ENCODE assay signal across 9 mouse cellular contexts in genomic region chr4:155769496-155769879, GRCm38 (mm10). TPM values are rescaled to one million over a fixed set of nuclear protein-coding genes. Genes with fewer than 3 reads are reported as not detected.
DNase-seq lines count a peak whose midpoint lies in the region; ATAC-seq and TF ChIP-seq lines count a peak whose summit lies in the region.
"Had no signal": no experiment of that assay in that cellular context is flagged by ENCODE, and none has a peak within 500 bp of the region (broad histone marks: within the 10 kb centered on the region; RNA-seq: fewer than 3 reads in every experiment).

No protein-coding gene starts in this region.

- peak overlapping the region; percentile 71; the same call in 1 of the 2 replicates for H3K9ac ChIP-seq in heart, postnatal 0 days (replicated peaks; ENCODE audit: low read depth, low read length)
- peak overlapping the region; percentile 77 for H3K9ac ChIP-seq in hindbrain, embryonic 15.5 days
- peak overlapping the region; percentile 76 for H3K9ac ChIP-seq in midbrain, embryonic 16.5 days (ENCODE audit: low read depth, low read length)

- DNase-seq in heart, postnatal 0 days (ENCODE audit: low spot score): no peak
- DNase-seq in heart, adult 9 months (ENCODE audit: low spot score in 2 of 2): no peak
- DNase-seq in embryonic facial prominence, embryonic 10.5 days (ENCODE audit: low spot score): no peak
- no peak for DNase-seq in spleen, postnatal 4 days (ENCODE audit: low spot score in 2 of 2)
- no peak for DNase-seq in left cerebral cortex, postnatal 36 days (ENCODE audit: low spot score in 2 of 2)
- DNase-seq in right cerebral cortex, postnatal 4 days: no peak

- 65% methylated on average over 5 of the region's 5 CpGs for WGBS in heart, postnatal 0 days
- WGBS in embryonic facial prominence, embryonic 10.5 days: 62% methylated on average over 5 of the region's 5 CpGs
- WGBS in hindbrain, embryonic 15.5 days: 64% methylated on average over 5 of the region's 5 CpGs
- WGBS in midbrain, embryonic 16.5 days: 60% methylated on average over 5 of the region's 5 CpGs

- H3K4me3 ChIP-seq in heart, postnatal 0 days (ENCODE audit: low read depth, low read length): peak overlapping the region; percentile 51; the same call in 1 of the 2 replicates
- H3K4me3 ChIP-seq in embryonic facial prominence, embryonic 10.5 days: peak overlapping the region; percentile 71
- H3K4me3 ChIP-seq in hindbrain, embryonic 15.5 days: peak overlapping the region; percentile 50
- peak overlapping the region; percentile 46; the same call in 1 of the 2 replicates for H3K4me3 ChIP-seq in midbrain, embryonic 16.5 days (ENCODE audit: low read depth, low read length)

- peak overlapping the region; percentile 87; the same call in 1 of the 2 replicates for H3K4me2 ChIP-seq in heart, postnatal 0 days (ENCODE audit: low read depth, low read length)
- H3K4me2 ChIP-seq in hindbrain, embryonic 15.5 days: peak overlapping the region; percentile 87
- peak overlapping the region; percentile 67 for H3K4me2 ChIP-seq in midbrain, embryonic 16.5 days (ENCODE audit: low read length)

- TF ChIP-seq CTCF in heart, postnatal 0 days (IDR thresholded peaks at IDR 0.05; ENCODE audit: low read depth): no peak

- peaks cover 5% of the 10 kb centered on the region; the same call in 1 of the 2 replicates for H3K27me3 ChIP-seq in heart, postnatal 0 days (ENCODE audit: control insufficient read depth, insufficient read depth, low read length)
- H3K27me3 ChIP-seq in embryonic facial prominence, embryonic 10.5 days (replicated peaks; ENCODE audit: low read depth, poor library complexity, severe bottlenecking): peaks cover 41% of the 10 kb centered on the region
- peaks cover 12% of the 10 kb centered on the region for H3K27me3 ChIP-seq in hindbrain, embryonic 15.5 days
- H3K27me3 ChIP-seq in midbrain, embryonic 16.5 days (ENCODE audit: control insufficient read depth, insufficient read depth, low read depth, low read length): peaks cover 4% of the 10 kb centered on the region

- H3K36me3 ChIP-seq in heart, postnatal 0 days (replicated peaks; ENCODE audit: control insufficient read depth, insufficient read depth, low read length): no peaks in the 10 kb centered on the region
- H3K36me3 ChIP-seq in embryonic facial prominence, embryonic 10.5 days (replicated peaks): 0 out of 2 replicates have a peak, but pooled peaks cover 3% of the 10 kb centered on the region
- no peaks in the 10 kb centered on the region for H3K36me3 ChIP-seq in hindbrain, embryonic 15.5 days
- no peaks in the 10 kb centered on the region for H3K36me3 ChIP-seq in midbrain, embryonic 16.5 days (ENCODE audit: control insufficient read depth, insufficient read depth, low read length)

- no peak for ATAC-seq in heart, postnatal 0 days (ENCODE audit: insufficient read depth, low read depth)
- no peak for ATAC-seq in hindbrain, embryonic 15.5 days (ENCODE audit: low FRiP score, low read depth)
- no peak for ATAC-seq in midbrain, embryonic 16.5 days

- H3K4me1 ChIP-seq in heart, postnatal 0 days (ENCODE audit: control insufficient read depth, insufficient read depth): peaks cover 4% of the 10 kb centered on the region; the same call in 1 of the 2 replicates
- peaks cover 33% of the 10 kb centered on the region for H3K4me1 ChIP-seq in embryonic facial prominence, embryonic 10.5 days
- H3K4me1 ChIP-seq in hindbrain, embryonic 15.5 days (replicated peaks): peaks cover 27% of the 10 kb centered on the region
- H3K4me1 ChIP-seq in midbrain, embryonic 16.5 days (ENCODE audit: control insufficient read depth, insufficient read depth, low read length): peaks cover 9% of the 10 kb centered on the region

- no peak for TF ChIP-seq EP300 in heart, postnatal 0 days (IDR thresholded peaks at IDR 0.05; ENCODE audit: low read depth)

- H3K9me3 ChIP-seq in heart, postnatal 0 days (replicated peaks; ENCODE audit: control insufficient read depth, low read length): no peaks in the 10 kb centered on the region
- H3K9me3 ChIP-seq in embryonic facial prominence, embryonic 10.5 days: no peaks in the 10 kb centered on the region
- H3K9me3 ChIP-seq in hindbrain, embryonic 15.5 days: no peaks in the 10 kb centered on the region
- no peaks in the 10 kb centered on the region for H3K9me3 ChIP-seq in midbrain, embryonic 16.5 days (replicated peaks; ENCODE audit: control insufficient read depth, low read length, poor library complexity, severe bottlenecking)

- H3K27ac ChIP-seq in heart, postnatal 0 days (ENCODE audit: low read depth): no peak overlapping the region
- peak overlapping the region; percentile 96 for H3K27ac ChIP-seq in embryonic facial prominence, embryonic 10.5 days (replicated peaks)
- H3K27ac ChIP-seq in hindbrain, embryonic 15.5 days (replicated peaks): peak overlapping the region; percentile 72; the same call in 1 of the 2 replicates
- no peak overlapping the region for H3K27ac ChIP-seq in midbrain, embryonic 16.5 days (ENCODE audit: low read length)

- intact Hi-C loops in left cerebral cortex, postnatal 36 days (cut with DNase I): no loop called here

RNA-seq across cellular contexts. Expression of gene Vwa1, which starts 5.0 kb away (rescaled TPM):
- total RNA-seq in heart, postnatal 0 days (2014; rRNA removed; ENCODE audit: low replicate concordance): 15.5 and 20.0 TPM in 2 replicates
- polyA plus RNA-seq in heart, postnatal 0 days (2015; fragmentation: Nextera tagmentation; extraction: Ambion mirVana): 7.1 and 7.5 TPM in 2 replicates
- polyA plus RNA-seq in embryonic facial prominence, embryonic 10.5 days (2016; fragmentation: Nextera tagmentation; extraction: Ambion mirVana): 8.6 and 9.3 TPM in 2 replicates
- polyA plus RNA-seq in hindbrain, embryonic 15.5 days (2015; fragmentation: Nextera tagmentation; extraction: Ambion mirVana): 32.2 and 33.7 TPM in 2 replicates
- 31.0 and 31.5 TPM in 2 replicates for polyA plus RNA-seq in midbrain, embryonic 16.5 days (2015; fragmentation: Nextera tagmentation; extraction: Ambion mirVana)
- total RNA-seq in left cerebral cortex, postnatal 36 days (2021): 10 to 100 TPM; 13.1 to 13.4 TPM

RNA-seq across cellular contexts. Expression of gene Atad3a, which starts 8.6 kb away (rescaled TPM):
- total RNA-seq in heart, postnatal 0 days (2014; rRNA removed; ENCODE audit: low replicate concordance): 123 and 128 TPM in 2 replicates
- 85.3 and 99.3 TPM in 2 replicates for polyA plus RNA-seq in heart, postnatal 0 days (2015; fragmentation: Nextera tagmentation; extraction: Ambion mirVana)
- polyA plus RNA-seq in embryonic facial prominence, embryonic 10.5 days (2016; fragmentation: Nextera tagmentation; extraction: Ambion mirVana): 132 and 137 TPM in 2 replicates
- 92.0 and 99.4 TPM in 2 replicates for polyA plus RNA-seq in hindbrain, embryonic 15.5 days (2015; fragmentation: Nextera tagmentation; extraction: Ambion mirVana)
- 87.9 and 93.2 TPM in 2 replicates for polyA plus RNA-seq in midbrain, embryonic 16.5 days (2015; fragmentation: Nextera tagmentation; extraction: Ambion mirVana)
- 10 to 100 TPM; 37.5 to 48.3 TPM for total RNA-seq in left cerebral cortex, postnatal 36 days (2021)

RNA-seq across cellular contexts. Expression of gene Tmem88b, which starts 16.2 kb away (rescaled TPM):
- total RNA-seq in heart, postnatal 0 days (2014; rRNA removed; ENCODE audit: low replicate concordance): 3.4 and 4.2 TPM in 2 replicates
- polyA plus RNA-seq in heart, postnatal 0 days (2015; fragmentation: Nextera tagmentation; extraction: Ambion mirVana): 2.5 and 2.9 TPM in 2 replicates
- 0.59 and 0.61 TPM in 2 replicates for polyA plus RNA-seq in embryonic facial prominence, embryonic 10.5 days (2016; fragmentation: Nextera tagmentation; extraction: Ambion mirVana)
- 0.98 and 1.2 TPM in 2 replicates for polyA plus RNA-seq in hindbrain, embryonic 15.5 days (2015; fragmentation: Nextera tagmentation; extraction: Ambion mirVana)
- 0.85 and 1.1 TPM in 2 replicates for polyA plus RNA-seq in midbrain, embryonic 16.5 days (2015; fragmentation: Nextera tagmentation; extraction: Ambion mirVana)
- total RNA-seq in left cerebral cortex, postnatal 36 days (2021): 10 to 100 TPM; 18.3 to 30.0 TPM

RNA-seq across cellular contexts. Expression of gene Ankrd65, which starts 20.8 kb away (rescaled TPM):
- not detected in 2 replicates for total RNA-seq in heart, postnatal 0 days (2014; rRNA removed; ENCODE audit: low replicate concordance)
- 0.26 TPM in 1 of 2 replicates, not detected in the other for polyA plus RNA-seq in heart, postnatal 0 days (2015; fragmentation: Nextera tagmentation; extraction: Ambion mirVana)
- polyA plus RNA-seq in embryonic facial prominence, embryonic 10.5 days (2016; fragmentation: Nextera tagmentation; extraction: Ambion mirVana): 0.20 TPM in 1 of 2 replicates, not detected in the other
- polyA plus RNA-seq in hindbrain, embryonic 15.5 days (2015; fragmentation: Nextera tagmentation; extraction: Ambion mirVana): not detected in 2 replicates
- polyA plus RNA-seq in midbrain, embryonic 16.5 days (2015; fragmentation: Nextera tagmentation; extraction: Ambion mirVana): not detected in 2 replicates
- total RNA-seq in left cerebral cortex, postnatal 36 days (2021): not detected
- total RNA-seq: neutrophil, adult 5-6 weeks had no signal

RNA-seq across cellular contexts. Expression of gene Mrpl20, which starts 33.2 kb away (rescaled TPM):
- 32.2 and 91.4 TPM in 2 replicates for total RNA-seq in heart, postnatal 0 days (2014; rRNA removed; ENCODE audit: low replicate concordance)
- polyA plus RNA-seq in heart, postnatal 0 days (2015; fragmentation: Nextera tagmentation; extraction: Ambion mirVana): 188 and 207 TPM in 2 replicates
- 254 and 259 TPM in 2 replicates for polyA plus RNA-seq in embryonic facial prominence, embryonic 10.5 days (2016; fragmentation: Nextera tagmentation; extraction: Ambion mirVana)
- polyA plus RNA-seq in hindbrain, embryonic 15.5 days (2015; fragmentation: Nextera tagmentation; extraction: Ambion mirVana): 248 and 265 TPM in 2 replicates
- 243 and 257 TPM in 2 replicates for polyA plus RNA-seq in midbrain, embryonic 16.5 days (2015; fragmentation: Nextera tagmentation; extraction: Ambion mirVana)
- 10 to 100 TPM; 77.3 to 91.6 TPM for total RNA-seq in left cerebral cortex, postnatal 36 days (2021)

Comparison
In these comparisons a context has a peak if more than half of its experiments do, and no peak if none do; other contexts are left out.
1. H3K27ac ChIP-seq: peak in embryonic facial prominence, embryonic 10.5 days (single experiment) and hindbrain, embryonic 15.5 days (single experiment); none in heart, postnatal 0 days (single experiment) and midbrain, embryonic 16.5 days (single experiment).
2. Peak in every context shown above with its lines, with median percentiles within 50 percentile points of each other: H3K4me2 ChIP-seq, H3K4me3 ChIP-seq and H3K9ac ChIP-seq.